Mouse (Mus musculus) G1E (cell line): Measurements from ENCODE around the gene Supt5.

ENCODE experiments used
- CTCF ChIP-seq: IDR thresholded peaks from 2 replicates; pipeline ENCODE4 v1.5.1; 2012; ENCODE audit warnings: low read depth, low read length, inconsistent platforms, mixed read lengths
- GATA1 ChIP-seq: IDR thresholded peaks from 2 replicates; pipeline ENCODE4 v1.6.1; 2012; ENCODE audit warnings: borderline replicate concordance, low read length, inconsistent platforms, mixed read lengths
- GATA2 ChIP-seq: IDR thresholded peaks from 2 replicates; pipeline ENCODE4 v1.6.1; 2012; ENCODE audit warnings: low read depth, low read length, inconsistent platforms, borderline replicate concordance
- POLR2AphosphoS5 ChIP-seq: IDR thresholded peaks from 2 replicates; pipeline ENCODE4 v1.6.1; 2012; ENCODE audit warnings: low read depth, low read length, inconsistent platforms; ENCODE audit not compliant: insufficient replicate concordance
- TAL1 ChIP-seq: conservative IDR thresholded peaks from 2 replicates; pipeline ENCODE4 v1.6.1; 2012; ENCODE audit warnings: low read depth, low read length, inconsistent platforms, mixed read lengths

DNA sequence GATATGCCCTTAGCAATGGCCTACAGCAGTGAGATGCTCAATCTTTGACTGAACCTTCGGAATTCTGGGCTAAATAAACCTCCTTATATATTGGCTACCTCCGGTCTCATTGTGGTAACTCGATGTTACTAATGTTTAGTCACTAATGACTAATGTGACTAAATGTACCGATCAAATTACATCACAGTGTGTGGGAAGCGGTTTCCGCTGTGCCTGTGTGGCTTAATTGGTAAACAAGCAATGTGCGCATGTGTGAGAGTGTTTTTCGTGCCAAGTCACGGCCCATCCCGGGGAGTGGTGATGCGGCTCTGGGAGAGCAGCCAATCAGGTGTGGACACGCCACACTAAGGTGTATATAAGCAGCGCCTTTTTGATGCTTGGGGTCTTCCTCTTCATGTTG, 73.2 kb downstream of the Supt5 start:
- no peak for TF ChIP-seq CTCF
- TF ChIP-seq GATA1 = no peak
- TF ChIP-seq POLR2AphosphoS5 = no peak
- TF ChIP-seq GATA2 = no peak
- TF ChIP-seq TAL1 = no peak
